ENCODE assay signal across 8 mouse cellular contexts in genomic region chr9:55208790-55209481, GRCm38 (mm10). TPM values are rescaled to one million over a fixed set of nuclear protein-coding genes. Genes with fewer than 3 reads are reported as not detected.
DNase-seq lines count a peak whose midpoint lies in the region; ATAC-seq lines count a peak whose summit lies in the region.

Gene Fbxo22 (plus strand): TSS chr9:55208925.

- H3K4me1 ChIP-seq in intestine, embryonic 15.5 days (replicated peaks), result peaks cover 14% of the 10 kb centered on the region
- H3K4me1 ChIP-seq in midbrain, embryonic 11.5 days (ENCODE audit: control insufficient read depth, insufficient read depth, low read length), result peaks cover 9% of the 10 kb centered on the region

- H3K27me3 ChIP-seq in intestine, embryonic 15.5 days (replicated peaks), result no peaks in the 10 kb centered on the region
- H3K27me3 ChIP-seq in midbrain, embryonic 11.5 days (ENCODE audit: control insufficient read depth, insufficient read depth, low read length), result no peaks in the 10 kb centered on the region

- under 1% methylated on average over 65 of the region's 65 CpGs for WGBS in intestine, embryonic 15.5 days
- WGBS in midbrain, embryonic 11.5 days, result under 1% methylated on average over 65 of the region's 65 CpGs

- H3K9me3 ChIP-seq in intestine, embryonic 15.5 days, result no peaks in the 10 kb centered on the region
- H3K9me3 ChIP-seq in midbrain, embryonic 11.5 days (ENCODE audit: control insufficient read depth, low read length), result no peaks in the 10 kb centered on the region

- intact Hi-C loops in left cerebral cortex, postnatal 4 days (cut with DNase I), result loop anchor here (10.0 kb wide), 1 partner anchor 886 kb away; no protein-coding TSS in a partner anchor

- peak; percentile 99 for ATAC-seq in intestine, embryonic 15.5 days
- peak; percentile 100 for ATAC-seq in midbrain, embryonic 11.5 days (ENCODE audit: low FRiP score)

- H3K4me2 ChIP-seq in intestine, embryonic 15.5 days (replicated peaks), result peak within 1 kb of the TSS; percentile 80
- H3K4me2 ChIP-seq in midbrain, embryonic 11.5 days, result peak within 1 kb of the TSS; percentile 77

- peak within 1 kb of the TSS; percentile 90 for H3K27ac ChIP-seq in intestine, embryonic 15.5 days
- H3K27ac ChIP-seq in midbrain, embryonic 11.5 days (ENCODE audit: low read depth, low read length), result peak within 1 kb of the TSS; percentile 79

- peak within 1 kb of the TSS; percentile 85 for H3K9ac ChIP-seq in intestine, embryonic 15.5 days
- peak within 1 kb of the TSS; percentile 89 for H3K9ac ChIP-seq in midbrain, embryonic 11.5 days (ENCODE audit: low read length)

- peak within 1 kb of the TSS; percentile 89 for H3K4me3 ChIP-seq in intestine, embryonic 15.5 days (replicated peaks)
- H3K4me3 ChIP-seq in midbrain, embryonic 11.5 days (ENCODE audit: low read depth, low read length), result peak within 1 kb of the TSS; percentile 80

- H3K36me3 ChIP-seq in intestine, embryonic 15.5 days, result no peaks in the 10 kb centered on the region
- H3K36me3 ChIP-seq in midbrain, embryonic 11.5 days (ENCODE audit: control insufficient read depth, insufficient read depth, low read length), result peaks cover 2% of the 10 kb centered on the region; the same call in 1 of the 2 replicates

- DNase-seq in adrenal gland, postnatal 14 days, result peak; percentile 95
- peak; percentile 89 for DNase-seq in embryo, embryonic 9.5 days (ENCODE audit: extremely low spot score)
- DNase-seq in gastrocnemius, postnatal 4 days (ENCODE audit: low spot score in 2 of 2), result peak; percentile 76 to 87
- peak; percentile 91 for DNase-seq in left cerebral cortex, postnatal 4 days
- peak; percentile 99 for DNase-seq in midbrain, embryonic 11.5 days (ENCODE audit: low spot score, missing footprints)
- DNase-seq in right cerebral cortex, postnatal 4 days, result peak; percentile 86
- DNase-seq in yolk sac, embryonic 10.5 days (ENCODE audit: low spot score), result peak; percentile 91

RNA-seq across cellular contexts. Expression of gene Fbxo22, which starts in this region (rescaled TPM):
- total RNA-seq in adrenal gland, postnatal 14 days (2021), result 27.5 and 31.5 TPM in 2 replicates
- 10 to 100 TPM; 21.0 to 23.9 TPM for total RNA-seq in gastrocnemius, postnatal 4 days (2021)
- 55.8 and 56.8 TPM in 2 replicates for polyA plus RNA-seq in intestine, embryonic 15.5 days (2015; fragmentation: Nextera tagmentation; extraction: Ambion mirVana)
- total RNA-seq in left cerebral cortex, postnatal 4 days (2021), result 10 to 100 TPM; 51.4 to 58.3 TPM
- 84.6 and 92.5 TPM in 2 replicates for polyA plus RNA-seq in midbrain, embryonic 11.5 days (2014; fragmentation: Nextera tagmentation; extraction: Ambion mirVana)

Comparison
In these comparisons a context has a peak if more than half of its experiments do, and no peak if none do; other contexts are left out.
1. Peak in every context shown above with its lines: DNase-seq, ATAC-seq, H3K4me3 ChIP-seq and H3K27ac ChIP-seq.